Mouse (Mus musculus) intestine, embryonic 15.5 days (tissue): ENCODE data around the gene Hspb3. TPM values are rescaled to one million over a fixed set of nuclear protein-coding genes. Genes with fewer than 3 reads are reported as not detected.

Experiments used
- ATAC-seq: fragments of 200-750 bp; cut with Nextera tagmentation; 2 replicates; pipeline ENCODE4 v1.8.0; 2017; ENCODE audit warnings: moderate TSS enrichment, moderate library complexity
- H3K27ac ChIP-seq: fragments of 300-500 bp; sonication (generic); 2 replicates; pipeline ENCODE4 v1.5.1; 2015; ENCODE audit warnings: mild to moderate bottlenecking, inconsistent platforms
- H3K27me3 ChIP-seq: fragments of 300-500 bp; sonication (generic); replicated peaks from 2 replicates; pipeline ENCODE4 v1.6.1; 2015; ENCODE audit warnings: inconsistent platforms
- H3K36me3 ChIP-seq: fragments of 300-500 bp; sonication (generic); 2 replicates; pipeline ENCODE4 v1.6.1; 2015; ENCODE audit warnings: inconsistent platforms
- H3K4me1 ChIP-seq: fragments of 300-500 bp; sonication (generic); replicated peaks from 2 replicates; pipeline ENCODE4 v1.6.1; 2015; ENCODE audit warnings: inconsistent platforms
- H3K4me2 ChIP-seq: fragments of 300-500 bp; sonication (generic); replicated peaks from 2 replicates; pipeline ENCODE4 v1.6.1; 2015; ENCODE audit warnings: mild to moderate bottlenecking, inconsistent platforms
- H3K4me3 ChIP-seq: fragments of 300-500 bp; sonication (generic); replicated peaks from 2 replicates; pipeline ENCODE4 v1.5.1; 2015; ENCODE audit warnings: inconsistent platforms
- H3K9ac ChIP-seq: fragments of 300-500 bp; sonication (generic); 2 replicates; pipeline ENCODE4 v1.6.1; 2015; ENCODE audit warnings: inconsistent platforms
- H3K9me3 ChIP-seq: fragments of 300-500 bp; sonication (generic); 2 replicates; pipeline ENCODE4 v1.6.1; 2016; ENCODE audit warnings: inconsistent platforms
- WGBS: fragments of 180-500 bp; shearing (Covaris S2); methylation state at CpG from one replicate; pipeline ENCODE4 v1.1.7; 2015; 5-methylcytosine and 5-hydroxymethylcytosine counted together
- polyA plus RNA-seq: library from polyadenylated mRNA; unstranded; fragments of >200 nt; fragmentation: Nextera tagmentation; extraction: Ambion mirVana; gene quantifications from 2 replicates; pipeline ENCODE4 v1.2.1, GENCODE M21; 2015

Hspb3 gene
- not detected in 2 replicates for polyA plus RNA-seq

DNA sequence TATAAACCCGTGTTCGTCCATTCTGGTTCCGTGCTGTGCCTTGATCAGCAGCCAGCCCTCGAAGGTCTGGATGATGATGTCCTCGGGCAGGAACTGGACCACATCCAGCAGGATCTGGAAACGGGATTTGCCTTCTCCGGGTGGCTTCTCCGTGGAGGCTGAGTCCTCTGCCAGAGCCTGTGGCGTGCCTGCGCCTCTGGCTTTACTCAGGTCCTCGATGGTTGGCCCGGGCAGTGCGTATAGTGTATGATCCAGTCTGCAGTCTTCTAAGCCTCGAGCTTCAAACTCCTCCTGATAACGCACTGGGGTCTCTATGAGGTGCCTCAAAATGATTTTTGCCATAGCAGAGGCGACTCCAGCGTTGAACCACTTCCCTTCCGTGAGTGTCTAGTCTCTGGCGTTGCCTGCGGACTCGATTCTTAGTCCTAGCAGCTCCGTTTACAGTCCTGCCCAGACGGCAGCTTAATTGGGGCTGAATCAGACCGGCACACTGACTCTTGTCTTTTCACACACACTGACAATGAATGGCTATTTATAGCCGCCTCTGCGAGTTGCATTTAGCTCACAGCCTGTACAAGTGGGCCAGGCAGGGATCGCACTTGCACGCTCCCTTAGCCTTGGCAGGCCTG lies at the start of gene Hspb3:
TSS of gene Hspb3 (minus strand) at position 526 of the 629 bp plus-strand sequence.
- Histone ChIP-seq H3K36me3 (no peaks in the 10 kb centered on the region), H3K27ac (no peak within 1 kb of the TSS), H3K4me2 (peak within 1 kb of the TSS; percentile 28; the same call in 1 of the 2 replicates), H3K9ac (no peak within 1 kb of the TSS), H3K4me3 (no peak within 1 kb of the TSS), H3K9me3 (no peaks in the 10 kb centered on the region), H3K27me3 (no peaks in the 10 kb centered on the region), H3K4me1 (0 out of 2 replicates have a peak, but pooled peaks cover 5% of the 10 kb centered on the region)
- 59% methylated on average over 28 of the region's 28 CpGs for WGBS
- ATAC-seq = no peak

DNA sequence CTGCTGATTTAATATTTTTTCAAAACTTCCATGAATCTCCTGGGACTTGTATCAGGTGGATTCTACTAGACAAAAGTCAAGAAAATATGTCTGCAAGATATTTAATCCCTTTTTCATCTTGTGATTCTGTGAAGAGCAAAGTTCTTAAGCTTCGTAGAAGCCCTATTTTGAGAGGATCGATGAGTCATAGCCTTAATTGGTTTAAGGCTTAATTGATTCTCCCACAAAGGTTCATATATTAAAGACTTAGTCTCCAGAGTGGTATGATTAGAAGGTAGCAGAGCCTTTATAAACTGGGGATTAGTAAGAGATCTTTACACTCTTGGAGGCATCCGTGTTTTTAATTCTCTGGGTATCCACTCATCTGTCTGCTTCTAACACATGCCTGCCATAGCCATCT lies 49.7 kb upstream of the Hspb3 start:
- no peak overlapping the region for H3K4me3 ChIP-seq
- no peak overlapping the region for H3K27ac ChIP-seq
- no peaks in the 10 kb centered on the region for H3K9me3 ChIP-seq
- no peaks in the 10 kb centered on the region for H3K4me1 ChIP-seq
- 89% methylated on average over 3 of the region's 3 CpGs for WGBS
- H3K9ac ChIP-seq = no peak overlapping the region
- no peak overlapping the region for H3K4me2 ChIP-seq
- H3K36me3 ChIP-seq = no peaks in the 10 kb centered on the region
- no peak for ATAC-seq
- no peaks in the 10 kb centered on the region for H3K27me3 ChIP-seq

DNA sequence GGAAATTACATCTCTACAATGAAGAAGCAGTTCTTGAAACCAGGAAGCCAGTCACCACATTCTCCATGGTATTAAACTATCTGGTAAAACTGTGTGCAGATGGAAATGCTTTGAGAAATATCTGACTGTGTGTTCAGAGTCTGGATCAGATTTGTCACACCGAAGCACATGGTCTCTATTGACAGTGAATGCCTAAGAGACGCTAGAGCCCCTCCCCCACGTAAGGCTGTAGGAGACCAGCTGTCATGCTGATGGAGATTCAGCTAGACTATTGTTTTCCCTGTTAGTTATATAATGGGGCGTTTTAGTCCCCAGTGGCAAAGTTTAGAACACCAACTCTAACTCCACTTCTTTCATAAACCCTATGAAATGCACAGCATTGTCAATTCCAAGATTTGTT lies 42.7 kb upstream of the Hspb3 start:
- no peaks in the 10 kb centered on the region for H3K36me3 ChIP-seq
- no peak overlapping the region for H3K4me3 ChIP-seq
- no peak for ATAC-seq
- H3K4me1 ChIP-seq = no peaks in the 10 kb centered on the region
- 42% methylated on average over 4 of the region's 4 CpGs for WGBS
- H3K9me3 ChIP-seq = no peaks in the 10 kb centered on the region
- no peaks in the 10 kb centered on the region for H3K27me3 ChIP-seq
- no peak overlapping the region for H3K4me2 ChIP-seq
- no peak overlapping the region for H3K9ac ChIP-seq
- no peak overlapping the region for H3K27ac ChIP-seq

DNA sequence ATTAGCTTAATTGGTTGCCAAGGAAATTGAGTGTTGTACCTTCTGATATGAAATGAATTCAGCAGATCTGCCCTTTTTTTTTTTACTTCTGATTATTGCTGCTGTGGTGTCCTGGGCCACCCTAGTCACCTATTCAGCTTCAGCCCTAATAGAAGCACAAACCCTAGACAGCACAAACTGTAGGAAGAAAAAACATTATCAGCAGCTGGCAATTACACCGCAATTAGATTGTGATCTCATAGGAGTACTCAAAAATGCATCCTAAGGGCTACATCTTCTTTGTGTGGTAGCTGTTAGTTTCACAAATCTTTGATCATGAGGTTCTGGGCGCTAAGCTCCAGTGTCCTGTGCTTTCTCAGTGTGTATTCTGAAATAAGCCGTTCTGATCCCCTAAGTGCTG lies 37.7 kb upstream of the Hspb3 start:
- 75% methylated on average over 3 of the region's 3 CpGs for WGBS
- Histone ChIP-seq H3K27ac (no peak overlapping the region), H3K9ac (no peak overlapping the region)

DNA sequence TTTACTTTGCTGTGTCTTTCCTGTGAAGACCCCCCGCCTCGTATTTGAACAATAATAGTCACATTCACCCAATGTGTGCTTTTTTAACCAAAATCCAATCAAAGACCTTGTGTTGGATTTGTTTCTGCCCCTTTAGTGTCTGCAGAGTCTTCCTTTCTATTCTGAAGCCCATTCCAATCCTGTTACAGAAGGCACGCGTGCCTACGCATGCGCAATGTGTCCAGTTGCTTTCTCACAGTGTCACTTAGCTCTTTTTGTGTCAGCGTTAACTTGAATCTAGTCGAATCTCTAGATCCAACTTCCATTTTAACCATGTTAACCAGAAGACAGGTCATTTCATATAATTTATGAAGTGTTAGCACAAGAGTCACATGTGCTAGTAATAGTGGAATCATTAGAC lies 36.5 kb upstream of the Hspb3 start:
- ATAC-seq = no peak
- H3K9ac ChIP-seq = no peak overlapping the region

More for the DNA sequence above, 37.7 kb upstream of the Hspb3 start:
- no peak overlapping the region for H3K4me3 ChIP-seq
- H3K27me3 ChIP-seq = no peaks in the 10 kb centered on the region
- no peaks in the 10 kb centered on the region for H3K36me3 ChIP-seq
- no peak for ATAC-seq
- no peak overlapping the region for H3K4me2 ChIP-seq
- H3K9me3 ChIP-seq = no peaks in the 10 kb centered on the region
- no peaks in the 10 kb centered on the region; the same call in 1 of the 2 replicates for H3K4me1 ChIP-seq

DNA sequence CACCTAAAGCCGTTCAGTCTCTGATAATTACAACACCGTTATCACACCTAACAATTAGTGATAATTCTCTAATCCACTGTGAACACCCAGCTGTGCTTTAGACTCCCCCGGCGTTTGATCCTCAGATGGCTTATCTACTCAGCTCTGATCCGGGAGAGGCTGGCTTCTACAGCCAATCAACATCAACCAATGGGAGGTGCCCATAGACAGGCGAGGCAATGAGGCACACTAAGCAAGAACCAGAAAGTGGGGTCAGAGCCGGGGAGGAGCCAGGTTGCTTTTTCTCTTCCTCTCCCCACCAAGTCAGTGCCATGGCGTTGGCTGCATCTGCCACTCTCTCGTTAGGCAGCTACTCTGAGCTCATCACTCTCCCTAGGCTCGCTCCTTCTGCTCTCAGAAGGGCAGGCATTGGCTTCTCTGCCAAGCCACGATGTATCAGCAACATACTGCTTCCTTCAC lies 36.0 kb upstream of the Hspb3 start:
- no peaks in the 10 kb centered on the region; the same call in 1 of the 2 replicates for H3K4me1 ChIP-seq
- 54% methylated on average over 11 of the region's 11 CpGs for WGBS
- H3K4me3 ChIP-seq = no peak overlapping the region
- no peaks in the 10 kb centered on the region for H3K36me3 ChIP-seq
- no peak overlapping the region for H3K9ac ChIP-seq
- no peak overlapping the region for H3K27ac ChIP-seq
- H3K27me3 ChIP-seq = no peaks in the 10 kb centered on the region
- H3K4me2 ChIP-seq = no peak overlapping the region
- no peak for ATAC-seq
- no peaks in the 10 kb centered on the region for H3K9me3 ChIP-seq

More for the DNA sequence above, 36.5 kb upstream of the Hspb3 start:
- H3K27me3 ChIP-seq = no peaks in the 10 kb centered on the region
- no peaks in the 10 kb centered on the region; the same call in 1 of the 2 replicates for H3K4me1 ChIP-seq
- H3K4me2 ChIP-seq = no peak overlapping the region
- H3K4me3 ChIP-seq = no peak overlapping the region
- H3K27ac ChIP-seq = no peak overlapping the region
- H3K36me3 ChIP-seq = no peaks in the 10 kb centered on the region
- H3K9me3 ChIP-seq = no peaks in the 10 kb centered on the region
- WGBS = 93% methylated on average over 8 of the region's 8 CpGs

DNA sequence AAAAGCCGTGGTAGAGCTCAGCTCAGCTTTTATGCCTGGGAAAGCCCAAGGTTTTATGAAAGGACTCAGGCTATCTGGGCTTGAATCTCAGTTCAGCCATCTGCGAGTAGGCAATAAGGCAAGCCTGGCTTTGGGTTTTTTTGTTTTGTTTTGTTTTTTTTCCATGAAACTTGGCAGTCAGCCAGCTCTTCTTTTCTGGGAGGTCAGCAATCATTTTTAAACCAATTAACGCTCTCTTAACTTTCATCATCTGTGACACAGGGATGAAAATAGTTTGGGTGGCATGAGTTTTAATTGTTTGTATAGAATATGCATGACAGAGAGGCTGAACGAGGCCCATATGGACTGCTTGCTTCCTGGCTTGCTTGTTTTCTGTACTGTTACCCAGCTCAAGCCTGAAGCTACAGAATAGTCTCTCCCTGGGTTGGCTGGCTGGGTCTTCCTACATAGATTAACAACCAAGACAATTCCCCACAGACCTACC lies 33.4 kb upstream of the Hspb3 start:
- Histone ChIP-seq H3K9ac (no peak overlapping the region), H3K4me3 (no peak overlapping the region), H3K27ac (no peak overlapping the region), H3K27me3 (no peaks in the 10 kb centered on the region), H3K9me3 (no peaks in the 10 kb centered on the region), H3K36me3 (no peaks in the 10 kb centered on the region), H3K4me2 (no peak overlapping the region), H3K4me1 (no peaks in the 10 kb centered on the region; the same call in 1 of the 2 replicates)
- 48% methylated on average over 4 of the region's 4 CpGs for WGBS
- no peak for ATAC-seq

DNA sequence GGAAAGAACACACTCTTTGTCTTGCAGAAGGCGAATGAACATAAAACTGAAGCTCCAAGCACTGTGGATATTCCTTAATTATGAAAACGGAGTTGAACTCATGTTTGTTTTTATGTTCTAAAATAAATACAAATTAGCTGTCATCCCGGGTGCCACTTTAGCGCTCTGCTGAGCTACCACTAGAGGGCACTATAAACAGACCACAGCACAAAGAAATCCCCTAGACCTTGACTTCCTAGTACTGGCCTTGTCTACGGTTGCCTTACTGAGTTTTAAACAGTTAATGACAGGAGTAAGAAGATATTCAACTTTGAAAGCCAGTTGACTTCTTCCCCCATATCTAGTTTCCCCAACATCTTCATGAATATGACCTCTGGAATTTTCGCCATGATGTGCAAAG lies 29.9 kb upstream of the Hspb3 start:
- Histone ChIP-seq H3K9me3 (no peaks in the 10 kb centered on the region), H3K27me3 (no peaks in the 10 kb centered on the region), H3K27ac (no peak overlapping the region), H3K4me2 (no peak overlapping the region), H3K36me3 (no peaks in the 10 kb centered on the region), H3K4me3 (no peak overlapping the region), H3K4me1 (no peaks in the 10 kb centered on the region; the same call in 1 of the 2 replicates), H3K9ac (no peak overlapping the region)
- WGBS = 22% methylated on average over 6 of the region's 6 CpGs
- ATAC-seq = peak; percentile 53; the same call in 1 of the 2 replicates

DNA sequence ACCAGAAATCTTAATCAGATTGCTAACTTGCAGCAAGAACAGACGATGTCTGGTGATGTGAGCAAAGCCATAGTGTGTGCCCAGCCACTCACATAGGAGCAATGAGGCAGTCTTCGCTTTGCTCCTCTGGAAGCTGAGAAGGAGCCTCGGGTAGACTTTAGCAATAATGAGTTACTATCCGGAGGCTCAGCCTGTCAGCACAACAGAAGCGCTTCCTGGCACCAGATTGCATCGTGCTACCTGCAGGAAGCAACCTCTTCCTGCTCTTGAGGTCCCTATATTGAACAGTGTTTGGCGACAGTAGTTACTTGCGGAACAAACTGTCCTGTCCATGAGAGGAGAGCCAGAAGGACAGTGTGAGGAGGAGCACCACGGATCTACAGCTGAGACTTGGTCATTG lies 28.2 kb upstream of the Hspb3 start:
- Histone ChIP-seq H3K4me2 (no peak overlapping the region), H3K9me3 (no peaks in the 10 kb centered on the region), H3K36me3 (no peaks in the 10 kb centered on the region), H3K4me3 (no peak overlapping the region), H3K9ac (no peak overlapping the region), H3K27me3 (no peaks in the 10 kb centered on the region), H3K27ac (no peak overlapping the region), H3K4me1 (no peaks in the 10 kb centered on the region; the same call in 1 of the 2 replicates)
- ATAC-seq = no peak
- WGBS = 56% methylated on average over 9 of the region's 9 CpGs

DNA sequence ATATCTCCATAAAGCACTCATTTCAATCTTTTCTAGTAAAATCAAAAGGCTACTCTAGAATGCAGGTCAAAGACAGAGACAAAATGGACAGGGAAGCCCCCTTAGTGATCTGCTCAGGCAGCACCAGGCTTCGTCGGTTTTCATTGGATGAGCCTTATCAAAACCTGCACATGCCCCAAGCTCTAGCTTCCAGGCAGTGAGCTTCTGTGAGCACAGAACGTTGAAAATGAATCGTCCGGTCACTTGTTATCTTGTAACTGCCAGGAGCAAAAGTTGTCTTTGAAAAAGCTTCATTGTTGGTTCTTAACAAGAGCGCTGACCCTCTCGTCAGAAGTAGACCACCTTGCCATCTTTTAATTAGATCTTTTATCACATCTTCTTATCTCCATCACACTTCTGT lies 26.4 kb upstream of the Hspb3 start:
- Histone ChIP-seq H3K9me3 (no peaks in the 10 kb centered on the region), H3K4me3 (no peak overlapping the region), H3K9ac (no peak overlapping the region), H3K27ac (no peak overlapping the region), H3K4me2 (no peak overlapping the region), H3K36me3 (no peaks in the 10 kb centered on the region), H3K4me1 (no peaks in the 10 kb centered on the region), H3K27me3 (no peaks in the 10 kb centered on the region)
- WGBS = 85% methylated on average over 7 of the region's 7 CpGs
- ATAC-seq = no peak

DNA sequence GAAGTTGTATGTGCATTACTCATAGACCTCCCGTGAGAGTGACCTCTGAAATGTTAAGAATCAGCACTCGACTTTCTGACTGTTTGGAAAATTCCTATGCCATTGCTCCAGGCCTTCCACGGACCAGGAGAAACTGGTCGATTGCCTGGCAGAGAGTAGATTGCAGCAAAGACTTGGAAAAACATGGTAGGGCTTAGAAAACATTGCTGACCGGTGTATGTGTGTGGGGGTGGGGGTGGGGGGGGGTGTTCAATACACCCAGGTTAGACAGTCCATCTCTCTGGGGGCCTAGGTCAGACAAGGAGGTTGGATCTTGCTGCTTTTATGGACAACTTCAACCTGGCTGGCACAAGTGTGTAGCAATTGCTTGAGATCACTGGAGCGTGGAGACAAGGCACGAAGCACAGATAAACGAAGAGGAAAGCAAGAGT lies 23.2 kb upstream of the Hspb3 start:
- no peaks in the 10 kb centered on the region for H3K36me3 ChIP-seq
- no peaks in the 10 kb centered on the region for H3K4me1 ChIP-seq
- H3K9ac ChIP-seq = no peak overlapping the region
- WGBS = 67% methylated on average over 8 of the region's 8 CpGs
- no peak overlapping the region for H3K4me2 ChIP-seq
- no peaks in the 10 kb centered on the region for H3K9me3 ChIP-seq
- no peaks in the 10 kb centered on the region for H3K27me3 ChIP-seq
- H3K4me3 ChIP-seq = no peak overlapping the region
- H3K27ac ChIP-seq = no peak overlapping the region
- no peak for ATAC-seq

DNA sequence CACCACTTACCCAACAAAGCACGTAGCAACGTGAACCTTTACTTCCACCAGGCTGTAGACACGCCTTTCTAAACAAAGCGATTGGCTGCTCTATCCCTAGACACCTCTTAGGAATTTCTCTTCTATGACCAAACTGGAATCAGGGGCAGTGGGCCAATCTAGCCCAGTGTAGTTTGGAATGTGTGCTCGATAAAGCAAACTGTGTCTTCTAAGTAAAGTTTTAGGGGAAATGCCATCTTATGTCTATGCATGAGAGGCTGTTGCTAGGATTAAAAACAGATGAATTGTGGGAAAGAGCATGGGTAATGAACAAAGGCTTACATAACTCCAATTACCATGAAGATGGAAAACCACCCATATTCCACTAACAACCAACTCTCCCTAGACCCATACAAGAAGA lies 19.3 kb upstream of the Hspb3 start:
- H3K4me1 ChIP-seq = no peaks in the 10 kb centered on the region
- H3K27me3 ChIP-seq = no peaks in the 10 kb centered on the region
- H3K4me2 ChIP-seq = no peak overlapping the region
- H3K9me3 ChIP-seq = no peaks in the 10 kb centered on the region
- no peak overlapping the region for H3K27ac ChIP-seq
- H3K36me3 ChIP-seq = no peaks in the 10 kb centered on the region
- no peak for ATAC-seq
- H3K4me3 ChIP-seq = no peak overlapping the region
- H3K9ac ChIP-seq = no peak overlapping the region
- WGBS = 74% methylated on average over 5 of the region's 5 CpGs

DNA sequence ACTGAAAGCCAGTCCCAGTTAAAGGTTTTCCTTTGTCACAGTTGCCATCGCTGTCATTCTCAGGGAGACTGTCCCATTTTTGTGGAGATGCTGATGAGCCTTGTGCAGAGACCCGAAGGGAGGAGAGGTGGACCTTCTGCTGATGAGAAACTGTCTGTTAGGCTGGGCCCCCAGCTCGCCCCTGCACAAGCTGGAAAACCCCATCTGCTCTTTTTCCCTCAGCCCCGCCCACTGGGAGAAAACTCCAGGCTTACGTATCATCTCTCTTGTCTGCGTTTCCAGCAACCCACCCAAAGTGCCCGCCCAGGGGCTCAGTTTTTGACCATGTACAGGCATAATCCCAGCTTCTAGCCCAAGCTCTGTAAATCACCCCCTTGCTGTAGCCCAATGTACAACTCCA lies 17.2 kb upstream of the Hspb3 start:
- Histone ChIP-seq H3K9ac (no peak overlapping the region), H3K27me3 (no peaks in the 10 kb centered on the region), H3K27ac (no peak overlapping the region), H3K4me3 (no peak overlapping the region), H3K9me3 (no peaks in the 10 kb centered on the region), H3K36me3 (no peaks in the 10 kb centered on the region), H3K4me1 (no peaks in the 10 kb centered on the region), H3K4me2 (no peak overlapping the region)
- ATAC-seq = no peak
- 90% methylated on average over 7 of the region's 7 CpGs for WGBS
